Mouse (Mus musculus) small intestine, adult 2 months (tissue): ENCODE data around the gene Pld2.

ENCODE experiments used
- CTCF ChIP-seq: fragments of 200-500 bp; IDR thresholded peaks from 2 replicates; pipeline ENCODE4 v1.5.1; 2012; ENCODE audit warnings: low read depth, mild to moderate bottlenecking, control low read depth, inconsistent platforms, low read length, moderate library complexity, mixed read lengths; ENCODE audit not compliant: insufficient replicate concordance, insufficient read length; ENCODE audit errors: extremely low read depth
- POLR2A ChIP-seq: fragments of 200-500 bp; IDR thresholded peaks from 2 replicates; pipeline ENCODE4 v1.6.1; 2012; ENCODE audit warnings: low read depth, mild to moderate bottlenecking, control low read depth, inconsistent platforms, low read length, moderate library complexity

DNA sequence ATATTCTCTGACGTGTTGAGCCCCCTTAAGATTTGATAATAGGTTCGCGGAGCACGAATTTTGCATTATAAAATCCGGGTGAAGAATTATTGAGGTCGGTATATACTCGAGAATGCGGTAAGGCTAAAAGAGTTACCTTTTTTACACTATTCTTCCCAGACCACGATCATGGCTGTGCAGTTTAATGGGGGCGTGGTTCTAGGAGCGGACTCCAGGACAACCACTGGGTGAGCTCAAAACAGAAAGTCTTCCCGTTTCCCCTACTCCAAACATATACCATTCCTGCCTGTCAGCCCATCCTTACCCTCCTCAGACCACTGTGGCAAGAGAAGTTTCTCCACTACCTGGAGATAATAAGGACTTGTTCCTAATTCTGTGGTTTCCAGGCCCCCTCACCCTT, 14.1 kb upstream of the Pld2 start:
- TF ChIP-seq CTCF (no peak), POLR2A (no peak)
